10 mouse cellular contexts compared by ENCODE assay signal in the genomic region with DNA sequence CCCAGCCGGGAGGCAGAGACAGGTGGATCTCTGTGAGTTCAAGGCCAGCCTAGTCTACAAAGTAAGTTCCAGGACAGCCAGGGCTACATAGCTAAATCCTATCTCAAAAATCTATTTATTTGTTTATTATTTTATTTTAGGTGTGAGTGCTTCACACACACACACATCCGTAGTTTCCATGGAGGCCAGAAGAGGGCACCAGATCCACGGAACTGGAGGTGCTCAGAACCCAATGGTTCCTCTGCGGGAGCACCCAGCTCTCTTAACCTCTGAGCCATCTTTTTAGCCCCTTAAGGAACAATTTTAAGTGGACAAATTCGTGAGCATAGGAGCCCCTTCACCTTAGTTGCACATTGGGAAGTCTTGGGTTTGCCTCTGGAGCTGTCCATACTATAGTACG. TPM values are rescaled to one million over a fixed set of nuclear protein-coding genes. Genes with fewer than 3 reads are reported as not detected.
DNase-seq lines count a peak whose midpoint lies in the region; ATAC-seq lines count a peak whose summit lies in the region.
"Had no signal": no experiment of that assay in that cellular context is flagged by ENCODE, and none has a peak within 500 bp of the region (broad histone marks: within the 10 kb centered on the region; RNA-seq: fewer than 3 reads in every experiment).

No protein-coding gene starts in this region.

- H3K4me3 ChIP-seq in midbrain, embryonic 14.5 days (replicated peaks; ENCODE audit: low read depth, low read length): no peak overlapping the region
- no peak overlapping the region for H3K4me3 ChIP-seq in midbrain, embryonic 11.5 days (ENCODE audit: low read depth, low read length)
- H3K4me3 ChIP-seq: heart, embryonic 13.5 days; midbrain, embryonic 12.5 days had no signal

- H3K9ac ChIP-seq in midbrain, embryonic 14.5 days (replicated peaks; ENCODE audit: low read length): no peak overlapping the region
- H3K9ac ChIP-seq in midbrain, embryonic 11.5 days (ENCODE audit: low read length): no peak overlapping the region
- H3K9ac ChIP-seq: heart, embryonic 13.5 days; midbrain, embryonic 12.5 days had no signal

- no peak for ATAC-seq in cerebellum, adult (ENCODE audit: insufficient number of reproducible peaks, low FRiP score, low TSS enrichment)
- ATAC-seq in midbrain, embryonic 14.5 days (ENCODE audit: low FRiP score, low TSS enrichment): no peak
- ATAC-seq in midbrain, embryonic 11.5 days (ENCODE audit: low FRiP score): no peak

- no peaks in the 10 kb centered on the region for H3K27me3 ChIP-seq in midbrain, embryonic 14.5 days (ENCODE audit: control insufficient read depth, insufficient read depth, low read length)
- no peaks in the 10 kb centered on the region for H3K27me3 ChIP-seq in midbrain, embryonic 11.5 days (ENCODE audit: control insufficient read depth, insufficient read depth, low read length)
- 0 out of 2 replicates have a peak, but pooled peaks cover 1% of the 10 kb centered on the region for H3K27me3 ChIP-seq in splenic B cell, adult 2 months (ENCODE audit: control insufficient read depth, insufficient read depth, low read length, poor library complexity, severe bottlenecking)

- 44% methylated on average over 6 of the region's 6 CpGs for WGBS in midbrain, embryonic 14.5 days
- 45% methylated on average over 6 of the region's 6 CpGs for WGBS in midbrain, embryonic 11.5 days

- H3K9me3 ChIP-seq in midbrain, embryonic 14.5 days (ENCODE audit: control insufficient read depth, low read length): no peaks in the 10 kb centered on the region
- no peaks in the 10 kb centered on the region for H3K9me3 ChIP-seq in midbrain, embryonic 11.5 days (ENCODE audit: control insufficient read depth, low read length)
- H3K9me3 ChIP-seq: heart, embryonic 13.5 days; midbrain, embryonic 12.5 days had no signal

- no peaks in the 10 kb centered on the region for H3K4me1 ChIP-seq in midbrain, embryonic 14.5 days (ENCODE audit: control insufficient read depth, insufficient read depth, low read length)
- no peaks in the 10 kb centered on the region for H3K4me1 ChIP-seq in midbrain, embryonic 11.5 days (ENCODE audit: control insufficient read depth, insufficient read depth, low read length)

- H3K36me3 ChIP-seq in midbrain, embryonic 14.5 days (ENCODE audit: control insufficient read depth, insufficient read depth, low read length): no peaks in the 10 kb centered on the region
- H3K36me3 ChIP-seq in midbrain, embryonic 11.5 days (ENCODE audit: control insufficient read depth, insufficient read depth, low read length): no peaks in the 10 kb centered on the region
- H3K36me3 ChIP-seq in splenic B cell, adult 2 months (ENCODE audit: control insufficient read depth, insufficient read depth, low read length, poor library complexity, severe bottlenecking): no peaks in the 10 kb centered on the region
- H3K36me3 ChIP-seq: heart, embryonic 13.5 days; midbrain, embryonic 12.5 days had no signal

- intact Hi-C loops in heart, postnatal 36 days (cut with DNase I): no loop called here

- peak; percentile 12 for DNase-seq in cerebellum, adult 8-10 months
- peak; percentile 73 for DNase-seq in midbrain, embryonic 14.5 days
- DNase-seq in midbrain, embryonic 11.5 days (ENCODE audit: low spot score, missing footprints): no peak
- DNase-seq in brain, adult 2 months (ENCODE audit: low read depth, low spot score): peak; percentile 58
- peak; percentile 11 to 54 for DNase-seq in heart, postnatal 36 days
- DNase-seq in lung, adult 18-20 months: peak; percentile 37 to 55
- DNase-seq in splenic B cell, adult 2 months (ENCODE audit: low read depth, low spot score): peak; percentile 68

- no peak overlapping the region for H3K27ac ChIP-seq in midbrain, embryonic 14.5 days (replicated peaks; ENCODE audit: low read depth, low read length)
- H3K27ac ChIP-seq in midbrain, embryonic 11.5 days (ENCODE audit: low read depth, low read length): no peak overlapping the region
- H3K27ac ChIP-seq: heart, embryonic 13.5 days; midbrain, embryonic 12.5 days had no signal

- no peak overlapping the region for H3K4me2 ChIP-seq in midbrain, embryonic 14.5 days (ENCODE audit: low read length)
- H3K4me2 ChIP-seq in midbrain, embryonic 11.5 days: no peak overlapping the region
- H3K4me2 ChIP-seq: heart, embryonic 13.5 days; midbrain, embryonic 12.5 days had no signal

RNA-seq across cellular contexts. Expression of gene Slc28a3, which starts 20.0 kb away (rescaled TPM):
- not detected in 2 replicates for polyA plus RNA-seq in midbrain, embryonic 14.5 days (2014; fragmentation: Nextera tagmentation; extraction: Ambion mirVana)
- polyA plus RNA-seq in midbrain, embryonic 11.5 days (2014; fragmentation: Nextera tagmentation; extraction: Ambion mirVana): not detected in 2 replicates
- total RNA-seq in heart, postnatal 36 days (2021): not detected
- polyA plus RNA-seq: heart, embryonic 13.5 days; midbrain, embryonic 12.5 days had no signal
